Mouse (Mus musculus): ENCODE data around the gene Fgfr2.
"Not testable (repeated sequence)": the region's sequence is repeated elsewhere in the genome, so short reads cannot be mapped to it uniquely, and the experiment has no call there.

Gene Fgfr2

DNA sequence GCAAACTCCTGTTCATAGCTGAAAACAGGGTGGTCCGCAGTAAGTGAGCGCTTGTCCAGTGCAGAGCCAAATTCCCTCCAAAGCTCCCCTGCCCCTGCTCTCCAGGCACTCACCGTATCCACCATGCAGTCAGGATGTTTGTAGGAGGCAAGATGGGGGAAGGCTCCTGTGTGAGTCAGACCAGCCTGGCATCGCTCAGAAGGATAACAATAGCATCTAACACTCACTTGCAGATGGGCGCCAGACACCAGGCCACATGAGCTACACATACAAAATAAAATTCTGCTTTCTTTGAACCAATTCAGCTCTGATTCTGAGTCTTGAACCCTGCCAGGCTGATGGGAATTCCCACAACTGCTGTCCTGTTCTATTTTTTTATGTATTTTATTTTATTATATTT lies 2519.6 kb downstream of the Fgfr2 start:
- DNase-seq (ENCODE audit: inconsistent age in 2 of 2, low spot score in 1 of 2) = no peak

DNA sequence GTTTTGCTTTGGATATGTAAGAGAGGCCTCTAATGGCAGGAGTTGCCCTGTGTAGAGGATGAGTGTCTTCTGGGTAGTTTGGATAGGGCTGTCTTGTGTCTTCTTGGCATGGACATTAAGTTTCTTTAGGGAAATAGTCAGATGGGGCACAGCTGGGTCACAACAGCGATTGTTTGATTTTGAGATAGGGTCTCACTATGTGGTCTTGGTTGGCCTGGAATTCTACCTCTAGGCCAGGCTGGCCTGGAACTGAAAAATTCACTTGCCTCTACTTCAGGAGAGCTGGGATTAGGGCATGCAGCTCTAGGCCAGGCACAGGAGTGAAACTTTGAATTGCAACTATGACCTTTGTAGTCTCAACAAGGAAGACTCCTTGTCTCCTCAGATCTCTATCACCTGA lies 2520.3 kb downstream of the Fgfr2 start:
- peak in 1 of 2 experiments; percentile 36 for DNase-seq (ENCODE audit: inconsistent age in 2 of 2, low spot score in 1 of 2)

GRCm38 (mm10) chr7:130600546-130600945 lies 2522.6 kb downstream of the Fgfr2 start:
- no peak for DNase-seq (ENCODE audit: inconsistent age in 2 of 2, low spot score in 1 of 2)

DNA sequence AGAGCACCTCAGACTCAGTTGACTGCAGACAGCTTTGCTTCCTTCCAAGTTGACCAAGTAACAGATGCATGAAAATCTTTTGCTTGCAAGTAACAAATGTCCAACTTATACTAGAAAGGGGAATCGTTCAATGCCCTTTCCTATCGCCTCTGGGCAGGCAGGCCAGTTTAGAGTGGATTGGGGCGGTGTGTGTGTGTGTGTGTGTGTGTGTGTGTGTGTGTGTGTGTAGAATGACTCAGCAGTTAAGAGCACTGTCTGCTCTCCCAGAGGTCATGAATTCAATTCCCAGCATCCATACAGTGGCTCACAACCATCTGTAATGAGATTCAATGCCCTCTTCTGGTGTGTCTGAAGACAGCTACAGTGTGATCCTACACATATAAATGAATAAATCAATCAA lies 2523.1 kb downstream of the Fgfr2 start:
- no peak for DNase-seq (ENCODE audit: inconsistent age in 2 of 2, low spot score in 1 of 2)

DNA sequence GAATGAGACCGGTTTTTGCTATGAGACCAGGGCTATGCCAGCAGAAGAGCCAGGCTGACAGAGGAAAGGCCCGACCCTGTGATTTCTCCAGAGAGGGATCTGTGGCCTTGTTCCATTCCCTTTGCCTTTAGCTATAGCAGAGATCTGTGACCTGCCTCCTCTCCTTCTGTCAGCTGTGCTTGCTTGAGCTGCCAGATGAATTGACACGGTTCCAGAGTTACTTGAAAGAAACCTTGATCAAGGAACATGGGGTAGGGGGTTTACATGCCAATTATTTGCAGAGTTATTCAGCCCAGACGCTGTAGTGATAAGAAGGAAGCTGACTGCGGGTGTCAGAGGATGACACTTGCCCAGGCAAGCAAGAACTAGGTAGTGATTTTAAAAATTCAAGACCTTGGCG lies 2525.6 kb downstream of the Fgfr2 start:
- DNase-seq (ENCODE audit: inconsistent age in 2 of 2, low spot score in 1 of 2) = no peak

DNA sequence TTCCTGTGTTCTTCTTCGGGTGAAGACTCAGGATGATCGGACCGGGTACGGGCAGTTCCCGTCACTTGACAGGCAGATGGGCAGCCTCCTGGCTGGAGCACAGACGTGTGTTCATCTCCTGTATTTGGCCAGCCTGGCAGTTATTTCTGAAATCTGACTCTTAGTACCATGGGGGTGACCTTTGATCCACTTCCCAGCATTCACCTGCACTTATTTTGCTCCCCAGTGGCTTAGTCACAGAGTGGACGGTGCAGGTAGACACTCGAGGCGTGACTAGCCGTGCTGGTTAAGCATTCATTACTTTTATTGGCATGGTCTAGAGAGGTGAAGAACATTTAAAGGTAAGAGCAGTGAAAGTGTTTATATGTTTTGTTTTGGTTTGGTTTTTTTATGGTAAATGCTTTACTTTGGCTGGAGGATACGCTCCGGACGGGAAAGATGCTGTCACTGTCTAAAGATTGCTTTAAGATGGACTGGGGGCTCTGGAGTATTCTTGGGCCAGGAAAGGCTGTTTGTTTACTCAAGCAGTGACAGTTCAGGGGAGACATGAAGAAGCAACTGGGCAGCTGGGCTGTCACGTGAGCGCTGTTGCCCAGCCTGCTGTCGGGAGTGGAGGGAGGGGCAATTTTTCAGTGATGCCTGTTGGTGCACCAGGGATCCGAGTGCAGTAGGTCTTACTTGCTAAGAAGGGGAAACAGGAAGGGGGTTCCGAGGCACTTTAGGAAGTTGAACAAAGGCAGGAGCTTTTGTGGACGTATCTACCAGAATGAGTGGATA lies 2526.9 kb downstream of the Fgfr2 start:
- DNase-seq (ENCODE audit: inconsistent age in 2 of 2, low spot score in 1 of 2) = not testable (repeated sequence)

GRCm38 (mm10) chr7:130593375-130594239 lies 2529.5 kb downstream of the Fgfr2 start:
- DNase-seq (ENCODE audit: inconsistent age in 2 of 2, low spot score in 1 of 2) = not testable (repeated sequence)

GRCm38 (mm10) chr7:130592975-130593374 lies 2530.2 kb downstream of the Fgfr2 start:
- not testable (repeated sequence) for DNase-seq (ENCODE audit: inconsistent age in 2 of 2, low spot score in 1 of 2)

DNA sequence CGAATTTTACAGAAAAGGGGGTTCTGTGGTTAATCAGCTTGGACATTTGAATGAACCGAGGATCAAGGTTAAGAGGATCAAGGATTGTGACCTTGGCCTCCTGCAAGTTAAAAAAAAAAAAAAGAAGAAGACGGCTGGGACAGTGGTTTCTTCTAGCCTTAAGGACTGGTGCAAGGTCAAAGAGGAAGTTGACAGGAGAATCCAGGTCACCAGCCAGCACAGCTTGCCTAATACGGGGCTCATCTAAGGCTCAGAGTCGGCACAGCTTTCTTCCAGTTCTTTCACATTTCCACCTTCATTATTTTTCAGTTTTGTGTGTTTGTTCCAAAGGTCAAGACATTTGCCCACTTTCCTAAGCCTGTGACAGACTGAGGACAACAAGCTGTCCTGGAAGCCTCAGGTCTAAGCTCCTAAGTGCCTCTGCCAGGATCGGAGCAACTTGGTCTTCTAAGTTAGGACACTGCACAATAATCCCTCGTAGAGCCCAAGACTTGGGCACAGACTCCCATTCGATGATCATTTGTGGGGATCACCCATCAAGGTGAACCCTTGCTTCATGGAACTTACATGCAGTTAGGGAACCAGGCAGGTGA lies 2532.2 kb downstream of the Fgfr2 start:
- DNase-seq (ENCODE audit: inconsistent age in 2 of 2, low spot score in 1 of 2) = peak in 1 of 2 experiments; percentile 61

DNA sequence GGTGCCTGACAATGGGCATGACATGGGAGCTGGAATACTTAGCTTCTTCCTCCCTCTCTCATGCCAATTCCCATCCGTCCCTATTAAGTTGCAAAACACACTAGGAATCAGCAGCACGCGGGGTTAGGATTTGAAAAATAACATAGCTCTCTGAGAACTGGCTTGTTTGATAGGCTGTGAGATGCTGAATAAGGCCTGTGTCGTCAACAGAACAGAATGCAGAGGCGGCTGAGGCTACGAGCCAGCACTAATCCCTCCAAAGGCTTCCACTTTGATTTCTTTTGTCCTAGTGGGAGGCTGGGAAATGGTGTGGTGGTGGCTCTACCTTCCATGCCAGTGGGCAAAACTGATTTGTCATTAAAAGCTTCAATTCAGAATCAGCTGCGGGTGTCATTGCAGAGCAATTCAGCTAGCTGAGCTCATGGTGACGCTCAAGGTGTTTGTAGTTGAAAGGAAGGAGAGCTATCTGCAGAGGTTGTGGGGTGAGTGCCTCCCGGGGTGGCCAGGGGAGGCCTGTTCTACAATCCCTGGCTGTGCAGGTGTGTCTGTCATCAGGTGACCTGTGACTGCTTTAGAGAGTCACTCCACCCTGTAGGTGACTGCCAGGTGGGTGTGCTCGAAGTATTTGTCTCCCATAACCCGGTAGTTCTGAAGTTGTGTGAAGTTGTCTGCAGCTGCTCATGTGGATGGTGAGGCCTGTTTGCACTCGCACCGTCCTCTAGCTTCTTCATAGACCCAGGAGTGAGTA lies 2532.9 kb downstream of the Fgfr2 start:
- no peak for DNase-seq (ENCODE audit: inconsistent age in 2 of 2, low spot score in 1 of 2)

GRCm38 (mm10) chr7:130586521-130587072 lies 2536.6 kb downstream of the Fgfr2 start:
- DNase-seq (ENCODE audit: inconsistent age in 2 of 2, low spot score in 1 of 2) = no peak

- DNase-seq (ENCODE audit: inconsistent age in 2 of 2, low spot score in 1 of 2) = no peak
Observed at GRCm38 (mm10) chr7:130578607-130579006, 2544.5 kb downstream of the Fgfr2 start.

DNA sequence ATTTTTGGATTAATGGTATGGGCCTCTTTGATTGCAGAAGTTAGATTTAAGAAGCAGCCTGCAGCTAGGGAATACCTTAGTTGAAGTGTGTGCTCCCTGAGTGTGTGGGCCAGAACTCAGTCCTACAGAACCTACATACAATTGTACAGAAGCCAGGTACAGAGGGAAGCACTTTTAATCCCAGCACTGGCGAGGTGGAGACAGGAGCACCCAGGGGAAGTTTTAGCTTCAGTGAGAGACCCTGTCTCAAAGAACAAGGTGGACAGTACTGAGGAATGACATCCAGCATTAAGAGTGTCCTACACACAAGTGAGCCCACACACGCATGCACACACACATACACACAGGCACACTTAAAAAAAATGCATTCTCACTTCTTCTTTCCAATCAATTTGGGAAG lies 2545.1 kb downstream of the Fgfr2 start:
- no peak for DNase-seq (ENCODE audit: inconsistent age in 2 of 2, low spot score in 1 of 2)

DNA sequence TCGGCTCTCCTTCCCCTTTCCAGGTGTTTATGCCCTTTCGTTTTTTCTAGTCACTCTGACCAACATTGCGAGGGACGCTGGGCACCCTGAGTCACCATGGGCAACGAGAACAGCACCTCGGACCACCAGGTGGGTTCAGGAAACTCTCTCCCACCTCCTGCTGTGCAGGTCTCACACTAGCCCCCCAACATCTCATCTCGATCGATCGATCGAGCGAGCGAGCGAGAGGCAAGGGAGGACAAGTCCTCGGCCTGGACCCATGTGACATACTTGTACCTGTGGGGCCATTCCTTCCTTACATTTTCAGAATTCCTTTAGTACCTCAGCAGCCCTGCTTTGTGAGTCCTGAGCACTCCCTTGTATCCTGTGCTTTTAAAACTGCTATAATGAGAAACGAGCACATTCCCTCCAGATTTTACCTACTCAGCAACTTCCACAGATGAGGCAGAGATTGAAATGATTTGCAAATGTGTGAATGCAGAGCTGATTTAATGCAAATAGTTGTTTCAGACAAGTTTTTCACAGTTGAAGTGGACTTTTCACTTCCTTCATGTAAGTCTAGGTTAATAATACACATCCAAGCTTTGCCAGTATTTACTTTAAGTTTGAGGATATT lies 2545.7 kb downstream of the Fgfr2 start, which contains the start of gene Tacc2:
Gene Tacc2, plus strand, starts transcription at position 51 of the 616 bp plus-strand sequence.
- DNase-seq (ENCODE audit: inconsistent age in 2 of 2, low spot score in 1 of 2) = no peak

GRCm38 (mm10) chr7:130576981-130577380 lies 2546.2 kb downstream of the Fgfr2 start:
- peak in 1 of 2 experiments; percentile 76 for DNase-seq (ENCODE audit: inconsistent age in 2 of 2, low spot score in 1 of 2)

GRCm38 (mm10) chr7:130574211-130574991 lies 2548.7 kb downstream of the Fgfr2 start:
- peak; percentile 30 to 62 for DNase-seq (ENCODE audit: inconsistent age in 2 of 2, low spot score in 1 of 2)

DNA sequence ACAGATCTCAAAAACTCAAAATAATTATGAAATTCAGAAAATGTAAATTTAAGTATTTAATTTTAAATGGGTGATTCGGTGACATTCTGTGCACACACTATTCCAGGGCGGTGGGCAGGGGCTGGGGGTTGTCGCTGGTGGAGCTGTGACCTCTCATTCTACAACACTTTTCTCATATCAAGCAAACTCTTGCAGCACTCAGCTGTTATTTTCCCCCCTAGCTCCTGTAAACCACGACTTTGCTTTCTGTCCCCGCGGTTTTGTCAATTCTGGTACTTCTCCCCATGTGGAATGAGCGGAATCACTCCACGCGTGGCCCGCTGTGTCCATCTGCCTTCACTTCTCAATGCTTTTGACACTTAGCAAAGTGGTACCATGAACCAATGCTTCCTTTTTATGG lies 2549.4 kb downstream of the Fgfr2 start:
- no peak for DNase-seq (ENCODE audit: inconsistent age in 2 of 2, low spot score in 1 of 2)

DNA sequence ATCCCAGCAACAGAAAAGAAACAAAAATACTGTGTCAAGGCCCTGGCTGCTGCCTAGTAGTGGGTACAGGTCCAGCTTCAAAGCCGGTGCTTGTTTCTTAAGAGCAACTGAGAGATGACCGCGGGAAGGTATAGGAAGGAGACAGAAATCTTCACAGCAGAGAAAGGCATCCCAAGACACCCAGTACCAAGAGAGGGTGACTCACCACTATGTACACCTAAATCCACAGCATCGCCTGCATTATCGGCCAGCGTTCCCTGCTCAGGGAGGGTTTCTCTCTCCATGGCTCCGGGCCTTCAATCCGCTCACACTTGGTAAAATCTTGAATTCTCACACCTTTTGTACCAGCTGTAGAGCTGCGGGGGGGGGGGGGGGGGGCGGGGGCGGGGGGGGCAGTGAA lies 2550.3 kb downstream of the Fgfr2 start, which contains the start of gene Nsmce4a:
Gene Nsmce4a, minus strand, starts transcription at position 298 of the 400 bp plus-strand sequence.
- DNase-seq (ENCODE audit: inconsistent age in 2 of 2, low spot score in 1 of 2) = peak in 1 of 2 experiments; percentile 46

GRCm38 (mm10) chr7:130570472-130570871 lies 2552.7 kb downstream of the Fgfr2 start:
- no peak for DNase-seq (ENCODE audit: inconsistent age in 2 of 2, low spot score in 1 of 2)
